Mouse (Mus musculus) forebrain, embryonic 11.5 days (tissue): ENCODE measurements around the gene Ramp1. TPM values are rescaled to one million over a fixed set of nuclear protein-coding genes. Genes with fewer than 3 reads are reported as not detected.

ENCODE experiments used
- ATAC-seq: fragments of 200-750 bp; cut with Nextera tagmentation; replicated peaks from 2 replicates; pipeline ENCODE4 v1.8.0; 2017; ENCODE audit warnings: moderate TSS enrichment; ENCODE audit not compliant: low FRiP score
- DNase-seq: peaks from one replicate; pipeline ENCODE4 v3.0.0-alpha.2; 2017; ENCODE audit warnings: low spot score
- H3K27ac ChIP-seq: fragments of 300-500 bp; sonication (generic); 2 replicates; pipeline ENCODE4 v1.5.1; 2014; ENCODE audit warnings: low read depth, low read length
- H3K27me3 ChIP-seq: fragments of 300-500 bp; sonication (generic); 2 replicates; pipeline ENCODE4 v1.6.1; 2014; ENCODE audit warnings: mild to moderate bottlenecking, low read length, mixed read lengths; ENCODE audit not compliant: control insufficient read depth, insufficient read depth
- H3K36me3 ChIP-seq: fragments of 300-500 bp; sonication (generic); 2 replicates; pipeline ENCODE4 v1.6.1; 2014; ENCODE audit warnings: mild to moderate bottlenecking, low read length, moderate library complexity, mixed read lengths; ENCODE audit not compliant: control insufficient read depth, insufficient read depth
- H3K4me1 ChIP-seq: fragments of 300-500 bp; sonication (generic); replicated peaks from 2 replicates; pipeline ENCODE4 v1.6.1; 2014; ENCODE audit warnings: low read length, mixed read lengths; ENCODE audit not compliant: control insufficient read depth, insufficient read depth
- H3K4me2 ChIP-seq: fragments of 300-500 bp; sonication (generic); 2 replicates; pipeline ENCODE4 v1.6.1; 2014; ENCODE audit warnings: low read depth, mild to moderate bottlenecking, low read length, moderate library complexity, mixed read lengths; ENCODE audit not compliant: severe bottlenecking
- H3K4me3 ChIP-seq: fragments of 300-500 bp; sonication (generic); 2 replicates; pipeline ENCODE4 v1.5.1; 2014; ENCODE audit warnings: low read depth, low read length
- H3K9ac ChIP-seq: fragments of 300-500 bp; sonication (generic); 2 replicates; pipeline ENCODE4 v1.6.1; 2014; ENCODE audit warnings: low read length
- H3K9me3 ChIP-seq: fragments of 300-500 bp; sonication (generic); 2 replicates; pipeline ENCODE4 v1.6.1; 2016; ENCODE audit warnings: low read length, mixed read lengths; ENCODE audit not compliant: control insufficient read depth
- WGBS: fragments of 180-500 bp; shearing (Covaris S2); extraction: QIAGEN DNeasy Blood & Tissue Kit; methylation state at CpG from one replicate; pipeline ENCODE4 v1.1.7; 2014; 5-methylcytosine and 5-hydroxymethylcytosine counted together
- polyA plus RNA-seq: library from polyadenylated mRNA; unstranded; fragments of >200 nt; fragmentation: Nextera tagmentation; extraction: Ambion mirVana; gene quantifications from 2 replicates; pipeline ENCODE4 v1.2.1, GENCODE M21; 2014

Ramp1 gene
- polyA plus RNA-seq, 1 experiment from 2014 or later, result 0.12 TPM

DNA sequence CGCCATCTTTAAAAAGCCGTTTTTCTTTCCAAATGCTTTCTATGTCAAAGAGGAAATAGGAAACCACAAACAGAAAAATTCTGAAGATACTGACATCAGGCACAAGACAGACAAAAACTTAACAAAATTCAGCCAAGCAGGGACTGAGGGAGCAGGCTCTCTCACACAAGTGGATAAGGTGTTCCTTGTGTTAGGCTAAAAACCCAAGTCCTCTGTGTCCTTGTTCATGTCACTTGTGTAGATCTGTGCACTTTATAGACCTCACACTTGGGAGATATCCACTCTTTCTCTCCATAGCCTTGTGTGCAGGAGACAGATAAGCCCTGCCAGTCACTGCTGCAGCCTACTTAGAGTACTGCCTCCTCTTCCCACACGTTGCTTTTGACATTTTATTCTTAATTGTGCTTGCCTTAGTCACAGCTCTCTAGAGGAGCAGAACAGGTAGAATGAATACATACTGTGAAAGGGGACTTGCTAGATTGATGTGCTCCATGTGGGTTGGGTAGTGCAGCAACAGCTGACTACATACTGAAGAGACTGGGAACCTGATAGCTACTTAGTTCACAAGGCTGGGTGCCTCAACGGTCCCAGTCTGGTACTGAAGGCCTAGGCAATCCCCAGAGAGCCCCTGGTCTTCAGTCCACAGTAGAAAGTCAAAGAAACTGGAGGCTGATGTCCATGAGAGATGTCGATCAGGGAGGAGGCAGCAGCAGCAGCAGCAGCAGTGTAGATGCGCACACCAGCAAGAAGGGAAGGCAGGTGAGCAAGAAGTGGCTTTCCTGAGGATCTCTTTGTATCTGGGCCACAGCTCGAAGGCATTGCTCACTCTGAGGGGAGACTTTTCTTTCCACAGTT is 8.4 kb downstream of the Ramp1 start:
- Histone ChIP-seq H3K36me3 (no peaks in the 10 kb centered on the region), H3K27me3 (no peaks in the 10 kb centered on the region), H3K9ac (no peak overlapping the region), H3K4me2 (no peak overlapping the region), H3K4me3 (no peak overlapping the region), H3K27ac (no peak overlapping the region), H3K9me3 (no peaks in the 10 kb centered on the region), H3K4me1 (no peaks in the 10 kb centered on the region)
- no peak for ATAC-seq
- DNase-seq, result peak; percentile 19
- 86% methylated on average over 7 of the region's 7 CpGs for WGBS

DNA sequence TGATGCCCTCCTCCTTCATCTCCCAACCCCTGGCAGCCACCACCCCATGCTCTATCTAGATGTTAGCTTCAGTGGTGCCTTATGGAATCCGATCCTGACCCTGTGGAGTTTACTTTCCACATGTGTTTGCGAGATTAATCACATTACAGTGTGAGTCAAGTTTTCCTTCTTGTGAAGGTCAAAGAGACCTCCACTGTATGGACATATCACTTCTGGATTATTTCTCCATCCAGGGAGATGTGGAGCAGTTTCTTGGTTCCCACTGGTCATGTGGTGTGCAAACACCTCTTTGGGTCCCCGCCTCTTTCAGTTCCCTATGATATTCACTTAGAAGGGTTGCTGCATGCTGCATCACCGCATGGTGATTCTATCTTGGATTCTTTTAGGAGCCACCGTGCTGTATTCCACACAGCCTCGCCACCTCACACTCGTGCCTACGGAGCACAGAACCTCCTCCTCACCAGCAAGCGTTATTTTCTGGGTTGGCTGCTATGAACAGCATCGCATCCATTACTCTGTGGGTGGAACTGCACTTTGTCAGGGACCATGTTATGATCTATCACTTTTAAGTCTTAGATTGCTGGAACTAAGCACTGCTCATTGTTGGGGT is 9.3 kb downstream of the Ramp1 start:
- Histone ChIP-seq H3K9ac (no peak overlapping the region), H3K27me3 (no peaks in the 10 kb centered on the region), H3K4me3 (no peak overlapping the region), H3K9me3 (no peaks in the 10 kb centered on the region), H3K27ac (no peak overlapping the region), H3K36me3 (no peaks in the 10 kb centered on the region), H3K4me2 (no peak overlapping the region), H3K4me1 (no peaks in the 10 kb centered on the region)
- 88% methylated on average over 10 of the region's 10 CpGs for WGBS
- DNase-seq, result peak; percentile 11
- no peak for ATAC-seq

DNA sequence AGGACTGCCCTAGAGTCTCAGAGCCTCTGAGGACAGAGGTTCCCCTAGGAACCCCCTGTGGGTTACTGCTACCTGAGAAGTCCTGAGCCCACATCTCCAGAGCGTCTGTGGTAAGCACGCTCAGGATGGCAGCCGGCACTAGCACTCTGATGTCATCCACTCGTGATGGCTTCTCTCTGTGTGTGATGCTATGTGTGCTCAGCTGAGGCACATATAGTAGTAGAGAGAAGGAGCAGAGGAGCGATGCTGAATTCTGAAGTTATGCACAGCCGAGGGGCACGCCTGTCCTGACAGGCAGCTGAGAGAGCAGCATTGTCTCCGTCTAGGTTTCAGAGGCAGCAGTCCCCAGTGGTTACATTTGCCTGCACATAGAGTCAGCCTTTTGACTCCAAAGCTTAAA is 12.6 kb downstream of the Ramp1 start:
- Histone ChIP-seq H3K27me3 (no peaks in the 10 kb centered on the region), H3K27ac (no peak overlapping the region), H3K9ac (no peak overlapping the region), H3K4me3 (no peak overlapping the region), H3K9me3 (no peaks in the 10 kb centered on the region), H3K36me3 (no peaks in the 10 kb centered on the region), H3K4me2 (no peak overlapping the region), H3K4me1 (no peaks in the 10 kb centered on the region)
- DNase-seq (no peak), ATAC-seq (no peak)
- 84% methylated on average over 8 of the region's 8 CpGs for WGBS

DNA sequence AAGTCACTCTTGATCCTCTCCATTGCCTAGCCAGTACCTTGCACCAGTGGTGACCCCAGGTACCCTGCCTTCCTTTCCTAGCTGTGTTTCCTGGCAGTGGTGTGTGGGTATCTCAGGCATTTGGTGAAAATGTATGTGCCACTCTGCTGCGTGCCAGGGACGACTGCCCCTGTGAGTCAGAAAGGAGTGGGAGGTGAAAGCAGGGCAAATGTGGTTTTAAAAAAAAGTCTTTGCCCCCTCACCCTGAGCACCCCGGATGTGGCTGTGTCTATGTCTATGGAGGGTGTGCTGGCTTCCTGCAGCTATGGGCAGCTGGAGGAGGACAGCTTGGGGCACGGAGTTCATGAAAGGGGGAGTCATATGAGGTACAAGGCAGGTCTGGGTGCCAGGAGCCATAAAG is 13.6 kb downstream of the Ramp1 start:
- ATAC-seq (no peak), DNase-seq (no peak)
- H3K4me2 ChIP-seq, result no peak overlapping the region
- H3K9me3 ChIP-seq, result no peaks in the 10 kb centered on the region
- WGBS, result 90% methylated on average over 4 of the region's 4 CpGs
- no peak overlapping the region for H3K4me3 ChIP-seq
- no peaks in the 10 kb centered on the region for H3K4me1 ChIP-seq
- H3K9ac ChIP-seq, result no peak overlapping the region
- H3K36me3 ChIP-seq, result no peaks in the 10 kb centered on the region
- no peaks in the 10 kb centered on the region for H3K27me3 ChIP-seq
- H3K27ac ChIP-seq, result no peak overlapping the region

DNA sequence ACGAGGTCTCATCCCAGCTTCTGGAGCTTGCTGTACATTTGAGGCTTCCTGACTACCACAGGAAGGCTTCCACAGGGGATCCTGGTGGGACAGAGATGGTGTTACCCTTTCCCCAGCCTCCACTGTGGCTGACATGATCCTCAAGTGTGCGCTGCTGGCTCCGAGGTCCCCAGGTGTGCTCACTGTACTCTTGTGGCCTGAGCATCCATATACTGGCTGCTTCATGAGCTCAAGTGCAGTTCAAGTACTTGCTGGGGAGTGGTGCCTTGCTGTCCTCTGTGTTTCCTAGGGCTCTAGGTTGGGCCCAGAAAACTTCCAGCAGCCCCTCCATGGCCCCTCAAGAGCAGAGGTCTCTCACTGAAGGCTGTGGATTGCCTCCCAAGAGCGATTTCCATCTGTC is 14.1 kb downstream of the Ramp1 start:
- H3K4me1 ChIP-seq, result no peaks in the 10 kb centered on the region
- no peak for DNase-seq
- H3K4me2 ChIP-seq, result no peak overlapping the region
- 90% methylated on average over 4 of the region's 4 CpGs for WGBS
- no peaks in the 10 kb centered on the region for H3K27me3 ChIP-seq
- no peaks in the 10 kb centered on the region for H3K9me3 ChIP-seq
- no peak overlapping the region for H3K4me3 ChIP-seq
- H3K9ac ChIP-seq, result no peak overlapping the region
- no peak for ATAC-seq
- no peak overlapping the region for H3K27ac ChIP-seq
- no peaks in the 10 kb centered on the region for H3K36me3 ChIP-seq

DNA sequence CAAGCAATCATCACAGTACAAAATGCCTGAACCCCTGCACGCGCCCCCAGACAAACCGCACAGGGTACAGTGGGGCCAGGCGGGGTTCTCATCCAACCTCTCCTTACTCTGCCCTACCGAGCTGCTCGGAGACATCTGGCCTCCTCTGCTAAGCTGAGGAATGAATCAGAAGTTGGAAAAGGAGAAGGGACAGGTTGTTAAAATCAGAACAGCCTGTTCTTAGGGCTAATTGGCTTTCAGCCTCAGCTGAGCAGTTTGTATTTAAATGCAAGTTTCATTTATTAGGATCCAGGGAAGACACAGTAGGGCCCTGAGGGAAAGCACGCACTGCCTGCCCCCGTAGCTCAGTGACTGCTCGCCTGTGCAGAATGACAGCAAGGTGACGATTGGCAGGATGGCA is 20.2 kb downstream of the Ramp1 start:
- Histone ChIP-seq H3K4me2 (no peak overlapping the region), H3K27ac (no peak overlapping the region), H3K36me3 (no peaks in the 10 kb centered on the region), H3K27me3 (no peaks in the 10 kb centered on the region), H3K9me3 (no peaks in the 10 kb centered on the region), H3K4me3 (no peak overlapping the region), H3K4me1 (no peaks in the 10 kb centered on the region), H3K9ac (no peak overlapping the region)
- DNase-seq (no peak), ATAC-seq (no peak)
- 90% methylated on average over 10 of the region's 10 CpGs for WGBS

DNA sequence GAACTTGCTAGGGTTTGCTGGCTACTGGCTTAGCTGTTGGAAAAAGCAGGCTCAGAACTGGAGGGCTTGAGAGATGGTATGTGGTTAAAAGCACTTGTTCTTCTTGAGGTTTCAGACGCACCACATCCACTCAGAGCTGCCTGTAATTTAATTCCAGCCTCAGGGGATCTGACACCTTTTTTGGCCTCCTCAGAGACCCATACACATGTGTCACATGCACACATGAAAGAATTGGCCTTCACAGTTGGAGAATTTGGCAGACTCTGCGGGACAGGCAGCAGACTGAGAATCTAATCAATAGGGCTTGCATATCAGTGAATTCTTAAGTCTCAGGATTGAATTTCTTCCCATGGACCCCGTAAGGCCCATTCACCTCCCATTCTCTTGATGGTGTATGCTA is 21.5 kb downstream of the Ramp1 start:
- Histone ChIP-seq H3K9ac (no peak overlapping the region), H3K4me2 (no peak overlapping the region), H3K9me3 (no peaks in the 10 kb centered on the region), H3K27me3 (no peaks in the 10 kb centered on the region), H3K36me3 (no peaks in the 10 kb centered on the region), H3K27ac (no peak overlapping the region), H3K4me1 (no peaks in the 10 kb centered on the region), H3K4me3 (no peak overlapping the region)
- DNase-seq (no peak), ATAC-seq (no peak)
- WGBS, result 58% methylated on average over 3 of the region's 3 CpGs

DNA sequence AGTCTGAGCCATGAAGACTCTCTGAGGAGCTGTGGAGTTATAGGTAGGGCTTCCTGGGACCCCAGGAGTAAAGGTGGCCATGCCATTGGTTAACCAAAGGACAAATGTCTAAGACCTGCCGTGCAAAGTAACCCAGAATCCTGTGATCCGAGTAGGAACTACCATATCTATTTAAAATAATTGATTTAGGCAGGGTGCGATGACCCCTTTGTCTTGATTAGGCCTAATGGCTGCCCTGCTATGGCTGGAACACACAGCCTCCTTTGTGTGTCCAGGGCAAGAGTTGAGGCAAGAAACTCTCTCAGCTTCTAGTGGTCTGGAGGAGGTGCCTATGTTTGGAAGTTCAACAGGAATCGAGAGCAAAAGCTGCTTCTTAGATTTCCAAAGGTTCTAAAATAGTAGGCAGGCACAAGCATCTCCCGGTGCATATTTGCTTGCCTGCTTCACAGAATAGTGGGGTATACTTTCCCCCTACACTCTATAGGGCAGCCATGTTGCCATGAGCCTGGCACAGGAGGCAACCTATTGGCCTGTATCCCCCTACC is 24.7 kb downstream of the Ramp1 start:
- H3K36me3 ChIP-seq, result no peaks in the 10 kb centered on the region
- no peaks in the 10 kb centered on the region for H3K4me1 ChIP-seq
- H3K27ac ChIP-seq, result no peak overlapping the region
- H3K4me3 ChIP-seq, result no peak overlapping the region
- ATAC-seq, result no peak
- no peaks in the 10 kb centered on the region for H3K27me3 ChIP-seq
- H3K9ac ChIP-seq, result no peak overlapping the region
- 77% methylated on average over 5 of the region's 5 CpGs for WGBS
- H3K9me3 ChIP-seq, result no peaks in the 10 kb centered on the region
- DNase-seq, result no peak
- H3K4me2 ChIP-seq, result no peak overlapping the region
